Mouse (Mus musculus) cortical plate, adult 2 months (tissue): ENCODE measurements around the gene Spata33. TPM values are rescaled to one million over a fixed set of nuclear protein-coding genes. Genes with fewer than 3 reads are reported as not detected.
A peak's percentile ranks its signal among the peaks of the same experiment; 100 is the strongest.
"Not testable (repeated sequence)": the region's sequence is repeated elsewhere in the genome, so short reads cannot be mapped to it uniquely, and the experiment has no call there.

Experiments
- H3K27ac ChIP-seq: fragments of 200-500 bp; 2 replicates; pipeline ENCODE4 v1.5.1; 2012; ENCODE audit warnings: low read length, control low read depth, inconsistent platforms; ENCODE audit not compliant: insufficient read depth
- H3K4me1 ChIP-seq: fragments of 200-500 bp; 2 replicates; pipeline ENCODE4 v1.6.1; 2011; ENCODE audit warnings: low read length; ENCODE audit not compliant: control insufficient read depth, insufficient read depth
- H3K4me3 ChIP-seq: fragments of 200-500 bp; 2 replicates; pipeline ENCODE4 v1.5.1; 2011; ENCODE audit warnings: mild to moderate bottlenecking, low read length, control low read depth; ENCODE audit not compliant: insufficient read depth
- CTCF ChIP-seq: fragments of 200-500 bp; IDR thresholded peaks from 2 replicates; pipeline ENCODE4 v1.5.1; 2011; ENCODE audit warnings: mild to moderate bottlenecking, control low read depth, low read length; ENCODE audit not compliant: insufficient read depth; ENCODE audit errors: extremely low read depth
- POLR2A ChIP-seq: fragments of 200-500 bp; IDR thresholded peaks from 2 replicates; pipeline ENCODE4 v1.6.1; 2011; ENCODE audit warnings: mild to moderate bottlenecking, low read length, control low read depth; ENCODE audit not compliant: insufficient read depth; ENCODE audit errors: extremely low read depth
- polyA plus RNA-seq: library from polyadenylated mRNA; depleted of rRNA; stranded (reverse); fragments of >200 nt; gene quantifications from 2 replicates; pipeline ENCODE4 v1.2.3, GENCODE M21; 2012; rRNA removed

Spata33 gene
- 8.4 and 9.7 TPM in 2 replicates for polyA plus RNA-seq

DNA sequence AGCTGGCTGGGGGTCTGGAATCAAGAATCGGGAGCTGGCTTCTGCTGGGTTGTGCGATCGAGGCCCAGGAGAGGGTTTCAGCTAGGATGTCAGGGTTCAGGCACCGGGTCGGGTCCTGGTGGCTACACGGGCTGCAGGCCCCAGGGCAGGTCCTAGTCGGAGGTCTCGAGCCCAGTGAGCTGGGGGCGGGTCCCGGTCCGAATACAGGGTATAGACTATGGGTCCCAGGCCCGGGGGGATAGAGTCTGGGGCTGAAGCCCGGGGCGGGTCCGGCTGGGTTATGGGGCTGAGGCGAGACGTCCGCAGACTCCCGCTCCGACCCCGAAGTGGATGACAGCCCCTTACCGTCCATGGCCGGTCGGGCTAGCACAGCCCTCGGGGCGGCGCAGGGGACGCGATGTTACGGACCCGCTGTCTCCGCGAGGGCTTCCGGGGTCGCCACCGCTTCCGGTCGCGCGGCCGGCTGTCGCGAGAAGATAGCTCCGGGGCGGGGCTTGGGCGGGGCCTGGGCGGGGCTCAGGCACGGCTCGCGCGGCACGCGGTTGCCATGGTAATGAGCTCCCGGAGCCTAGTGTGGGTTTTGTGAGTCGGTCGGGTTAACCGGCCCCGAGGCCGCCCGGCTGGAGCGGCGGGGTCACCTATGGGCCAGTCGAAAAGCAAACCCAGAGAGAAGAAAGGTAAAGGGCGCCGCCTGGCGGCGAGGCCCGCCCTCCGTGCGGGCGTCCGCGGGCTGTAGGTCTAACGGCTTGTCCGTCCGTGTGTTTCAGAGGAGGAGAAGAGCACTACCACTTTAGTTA, at the start of gene Spata33, which contains the start of gene Chmp1a:
Gene Spata33, plus strand, starts transcription at position 512 of the 797 bp plus-strand sequence.
Gene Chmp1a, minus strand, starts transcription at position 443 of the 797 bp plus-strand sequence.
- Histone ChIP-seq H3K4me1 (no peaks in the 10 kb centered on the region; the same call in 1 of the 2 replicates), H3K4me3 (peak within 1 kb of the TSS; percentile 64), H3K27ac (peak within 1 kb of the TSS; percentile 22; the same call in 1 of the 2 replicates)
- peak; percentile 64; the same call in 1 of the 2 replicates for TF ChIP-seq POLR2A
- no peak for TF ChIP-seq CTCF

DNA sequence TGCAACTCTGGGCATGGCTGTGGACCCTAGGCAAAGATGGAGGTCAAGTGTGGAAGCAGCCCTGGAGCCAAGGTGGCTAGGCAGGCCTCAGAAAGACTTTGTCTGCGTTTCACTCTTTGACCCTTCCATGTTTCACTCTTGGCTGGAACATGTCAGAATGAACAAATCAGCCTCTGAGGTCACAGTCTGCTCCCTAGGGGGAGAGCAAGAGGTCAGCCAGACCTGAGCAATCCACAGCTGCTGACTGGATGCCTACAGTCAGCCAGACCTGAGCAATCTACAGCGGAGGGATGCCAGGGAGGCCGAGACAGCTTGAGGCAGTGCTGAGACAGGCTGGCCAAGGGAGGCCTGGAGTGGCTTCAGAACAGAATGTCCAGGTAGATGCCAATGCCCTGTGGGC, 31.2 kb upstream of the Spata33 start:
- no peaks in the 10 kb centered on the region for H3K4me1 ChIP-seq
- no peak overlapping the region for H3K4me3 ChIP-seq
- H3K27ac ChIP-seq, result no peak overlapping the region
- TF ChIP-seq POLR2A (no peak), CTCF (no peak)

DNA sequence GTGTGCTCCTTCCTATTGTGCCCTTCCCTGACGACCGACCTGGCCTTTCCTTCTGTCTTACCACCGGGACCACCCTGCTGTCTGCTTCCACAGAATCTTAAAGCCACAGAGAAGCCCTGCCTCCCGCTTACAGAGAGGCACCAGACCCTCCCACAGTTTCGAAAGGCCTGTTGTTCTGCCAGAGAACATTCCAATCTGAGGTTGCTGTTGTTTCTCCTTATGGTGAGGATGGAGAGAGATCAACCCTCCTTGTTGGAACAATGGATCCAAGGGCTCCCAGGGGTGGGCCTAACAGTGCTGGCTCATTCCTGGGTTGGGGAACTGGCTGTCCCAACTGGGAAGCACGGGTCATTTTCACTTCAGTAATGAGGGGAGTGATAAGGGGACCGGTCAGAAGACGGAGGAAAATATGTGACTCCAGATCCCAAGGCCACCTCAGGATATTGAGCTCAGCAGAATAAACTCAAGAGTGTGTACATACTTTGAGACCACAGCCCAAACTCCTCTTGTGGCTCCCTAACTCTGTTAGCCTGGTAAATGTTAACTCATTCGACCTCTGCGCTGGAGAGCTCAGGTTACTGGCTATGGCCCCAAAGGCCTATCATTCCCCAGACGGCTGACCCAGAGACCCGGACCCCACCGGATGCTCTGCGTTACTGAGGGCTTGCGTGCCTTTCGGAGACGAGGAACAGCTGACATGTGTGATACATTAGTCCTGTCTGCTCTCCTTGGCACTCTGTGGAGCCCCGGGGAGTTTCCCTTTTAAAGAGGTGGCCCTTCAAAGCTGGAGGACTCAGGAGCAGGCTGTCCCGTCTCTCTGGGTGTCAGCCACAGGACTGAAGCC, 26.8 kb upstream of the Spata33 start, which contains the start of gene Dpep1:
Gene Dpep1, plus strand, starts transcription at position 677 of the 844 bp plus-strand sequence.
- no peak within 1 kb of the TSS for H3K4me3 ChIP-seq
- no peak within 1 kb of the TSS for H3K27ac ChIP-seq
- no peak for TF ChIP-seq CTCF
- no peak for TF ChIP-seq POLR2A
- H3K4me1 ChIP-seq, result peaks cover 3% of the 10 kb centered on the region

DNA sequence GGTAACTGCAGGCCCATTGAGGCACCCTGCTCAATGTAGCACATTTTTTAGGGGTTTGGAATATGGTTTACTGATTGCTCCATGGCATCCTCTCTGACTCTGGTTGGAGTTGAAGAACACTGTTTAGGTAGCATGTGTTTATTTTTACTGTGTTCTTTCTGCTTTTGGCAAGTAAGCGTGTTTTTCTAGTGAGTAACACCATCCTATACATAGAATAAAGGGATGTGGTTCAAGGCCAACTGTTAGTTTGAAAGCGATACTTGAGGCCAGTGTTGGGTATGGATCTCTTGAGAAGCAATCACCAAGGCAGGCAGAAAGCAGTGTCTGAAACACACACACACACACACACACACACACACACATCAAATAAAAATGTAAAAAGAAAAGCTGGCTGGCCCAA, 24.6 kb upstream of the Spata33 start:
- Histone ChIP-seq H3K27ac (no peak overlapping the region), H3K4me3 (no peak overlapping the region), H3K4me1 (peaks cover 3% of the 10 kb centered on the region)
- no peak for TF ChIP-seq POLR2A
- no peak for TF ChIP-seq CTCF

DNA sequence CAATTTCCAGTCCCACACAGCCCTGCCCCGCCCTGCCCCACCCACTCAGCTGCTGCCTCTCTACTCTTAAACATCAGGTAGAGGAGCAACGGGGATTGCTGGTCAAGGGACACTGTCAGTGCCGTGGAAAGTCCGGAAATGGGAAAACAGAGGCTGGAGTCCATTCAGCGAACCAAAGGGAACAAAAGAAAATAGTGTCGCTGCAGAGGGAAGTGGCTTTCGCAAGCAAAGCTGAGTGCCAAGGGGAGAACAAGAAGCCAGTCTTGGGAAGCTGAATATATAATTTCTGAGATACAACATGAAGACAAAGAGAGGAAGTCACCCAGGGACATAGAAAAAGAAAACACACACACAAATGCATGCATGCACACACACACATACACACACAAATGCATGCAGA, 23.8 kb upstream of the Spata33 start:
- no peak overlapping the region for H3K4me3 ChIP-seq
- H3K4me1 ChIP-seq, result peaks cover 3% of the 10 kb centered on the region
- H3K27ac ChIP-seq, result no peak overlapping the region
- TF ChIP-seq POLR2A (no peak), CTCF (no peak)

DNA sequence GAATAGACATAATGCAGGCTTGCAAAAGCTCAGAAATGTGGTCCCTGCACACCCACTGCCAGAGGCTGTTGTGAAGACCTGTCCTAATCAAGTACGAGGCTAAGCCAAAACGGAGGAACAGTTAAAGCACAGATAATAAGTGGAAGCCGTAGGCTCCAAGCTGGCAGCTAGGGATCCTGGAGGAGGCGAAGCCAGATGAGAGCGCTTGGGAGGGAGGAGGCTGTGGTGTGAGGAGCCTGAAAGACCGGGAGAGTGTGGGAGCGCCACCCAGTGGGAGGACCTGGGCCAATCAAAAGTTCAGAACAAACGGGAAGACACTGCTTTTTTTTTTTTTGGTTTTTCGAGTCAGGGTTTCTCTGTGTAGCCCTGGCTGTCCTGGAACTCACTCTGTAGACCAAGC, 22.0 kb upstream of the Spata33 start:
- Histone ChIP-seq H3K4me1 (peaks cover 3% of the 10 kb centered on the region), H3K27ac (no peak overlapping the region), H3K4me3 (no peak overlapping the region)
- TF ChIP-seq POLR2A (no peak), CTCF (peak; percentile 65)

DNA sequence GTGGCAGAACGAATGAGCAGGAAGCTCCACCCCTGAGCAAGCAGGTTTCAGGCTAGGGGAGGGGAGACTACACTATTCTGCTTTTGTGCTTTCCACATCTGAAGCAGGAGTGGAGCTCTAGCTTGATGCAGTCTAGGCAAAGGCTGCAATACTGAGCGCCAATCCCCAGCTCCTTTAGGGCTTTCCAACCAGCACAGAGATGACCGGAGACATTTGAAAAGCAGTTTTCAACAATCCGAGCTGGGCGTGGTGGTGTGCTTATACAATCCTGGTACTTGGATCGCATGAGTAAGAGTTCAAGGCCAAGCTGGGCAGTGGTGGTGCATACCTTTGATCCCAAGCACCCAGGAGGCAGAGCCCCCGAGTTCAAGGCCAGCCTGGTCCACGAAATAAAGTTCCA, 20.7 kb upstream of the Spata33 start:
- Histone ChIP-seq H3K4me3 (no peak overlapping the region), H3K4me1 (peaks cover 3% of the 10 kb centered on the region), H3K27ac (no peak overlapping the region)
- TF ChIP-seq CTCF, result no peak
- no peak for TF ChIP-seq POLR2A

DNA sequence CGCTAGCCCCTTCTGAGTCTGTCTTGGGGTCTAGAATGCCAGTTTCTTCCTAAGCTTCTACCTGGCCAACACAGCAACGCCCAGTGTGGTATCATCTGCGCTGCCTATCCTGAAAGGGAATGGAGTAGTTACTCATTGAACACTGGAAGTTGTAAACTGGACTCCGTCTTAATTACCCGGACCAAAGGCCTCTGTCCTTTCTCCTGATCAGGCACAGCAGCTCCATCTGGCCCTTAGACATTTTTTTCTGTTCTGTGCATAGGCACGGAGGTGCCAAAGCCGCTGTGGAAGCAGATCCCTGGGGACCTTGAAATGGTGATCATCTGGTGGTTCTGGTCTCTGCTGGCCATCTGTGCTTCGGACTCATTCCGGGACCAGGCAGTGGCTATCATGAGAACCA, 18.9 kb upstream of the Spata33 start:
- TF ChIP-seq CTCF, result no peak
- peaks cover 3% of the 10 kb centered on the region for H3K4me1 ChIP-seq
- no peak overlapping the region for H3K27ac ChIP-seq
- no peak overlapping the region for H3K4me3 ChIP-seq

DNA sequence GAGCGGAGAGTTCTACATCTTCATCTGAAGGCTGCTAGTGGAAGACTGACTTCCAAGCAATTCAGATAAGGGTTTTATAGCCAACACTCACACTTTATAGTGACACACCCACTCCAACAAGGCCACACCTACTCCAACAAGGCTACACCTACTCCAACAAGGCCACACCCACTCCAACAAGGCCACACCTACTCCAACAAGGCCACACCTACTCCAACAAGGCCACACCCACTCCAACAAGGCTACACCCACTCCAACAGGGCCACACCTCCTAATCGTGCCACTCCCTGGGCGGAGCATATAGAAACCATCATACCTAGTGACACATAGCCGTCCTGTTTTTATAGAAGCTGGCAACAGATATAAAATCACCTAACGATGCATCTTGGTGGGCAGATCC, 15.6 kb upstream of the Spata33 start:
- H3K27ac ChIP-seq, H3K4me1 ChIP-seq, H3K4me3 ChIP-seq: not testable (repeated sequence)

DNA sequence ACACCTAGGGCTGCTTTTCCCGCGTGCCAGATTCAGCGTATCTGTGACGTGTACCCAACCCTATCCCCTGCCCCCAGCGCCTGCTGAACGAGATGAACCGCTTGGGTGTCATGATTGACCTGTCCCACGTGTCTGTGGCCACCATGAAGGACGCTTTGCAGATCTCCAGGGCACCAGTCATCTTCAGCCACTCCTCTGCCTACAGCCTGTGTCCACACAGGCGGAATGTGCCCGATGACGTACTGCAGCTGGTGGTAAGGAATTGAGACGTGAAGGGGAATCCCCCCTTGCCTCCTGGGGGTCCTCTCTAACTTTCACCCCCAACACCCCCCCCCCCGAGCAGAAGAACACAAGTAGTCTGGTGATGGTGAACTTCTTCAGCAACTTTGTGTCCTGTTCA, 12.8 kb upstream of the Spata33 start:
- Histone ChIP-seq H3K4me3 (no peak overlapping the region), H3K27ac (no peak overlapping the region), H3K4me1 (no peaks in the 10 kb centered on the region)
- TF ChIP-seq CTCF, result no peak
- no peak for TF ChIP-seq POLR2A
